Mouse (Mus musculus) small intestine, adult 2 months (tissue): Measurements from ENCODE around the gene Sult1a1.

Experiments used
- CTCF ChIP-seq: fragments of 200-500 bp; IDR thresholded peaks from 2 replicates; pipeline ENCODE4 v1.5.1; 2012; ENCODE audit warnings: low read depth, mild to moderate bottlenecking, control low read depth, inconsistent platforms, low read length, moderate library complexity, mixed read lengths; ENCODE audit not compliant: insufficient replicate concordance, insufficient read length; ENCODE audit errors: extremely low read depth
- POLR2A ChIP-seq: fragments of 200-500 bp; IDR thresholded peaks from 2 replicates; pipeline ENCODE4 v1.6.1; 2012; ENCODE audit warnings: low read depth, mild to moderate bottlenecking, control low read depth, inconsistent platforms, low read length, moderate library complexity

GRCm38 (mm10) chr7:126710266-126710665, 34.0 kb upstream of the Sult1a1 start:
- TF ChIP-seq POLR2A (no peak), CTCF (no peak)
